Mouse (Mus musculus): Measurements from ENCODE around the gene Ephx1. TPM values are rescaled to one million over a fixed set of nuclear protein-coding genes. Genes with fewer than 3 reads are reported as not detected.
"Not testable (repeated sequence)": the region's sequence is repeated elsewhere in the genome, so short reads cannot be mapped to it uniquely, and the experiment has no call there.

The Ephx1 gene
- polyA plus RNA-seq, 1 experiment, result not detected

DNA sequence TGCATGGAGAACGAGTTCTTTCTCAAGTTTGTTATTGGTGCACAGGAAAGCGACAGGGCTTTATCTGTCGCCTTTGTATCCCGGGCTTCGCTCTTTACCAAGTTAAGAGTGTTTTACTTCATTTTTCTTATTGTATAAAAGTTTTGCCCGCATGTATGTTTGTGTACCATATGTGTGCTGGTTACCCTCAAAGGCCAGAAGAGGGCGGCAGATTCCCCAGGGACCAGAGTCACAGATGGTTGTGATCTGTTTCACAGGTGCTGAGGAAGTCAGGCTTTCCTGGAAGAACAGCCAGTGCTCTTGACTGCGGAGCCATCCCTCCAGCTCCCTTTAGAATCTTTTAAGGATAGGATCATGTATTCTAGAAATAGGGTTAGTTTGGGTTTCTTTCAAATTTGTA, 34.0 kb downstream of the Ephx1 start:
- WGBS, result 93% methylated on average over 8 of the region's 8 CpGs
- Histone ChIP-seq H3K4me1 (ENCODE audit: control insufficient read depth, insufficient read depth, low read length) (peaks cover 2% of the 10 kb centered on the region), H3K27ac (ENCODE audit: insufficient read depth, low read depth, low read length) (no peak overlapping the region), H3K4me3 (ENCODE audit: insufficient read depth, low read depth, low read length) (no peak overlapping the region)
- TF ChIP-seq CTCF (IDR thresholded peaks at IDR 0.05; ENCODE audit: insufficient read depth, low read depth, low read length) (no peak), POLR2A (IDR thresholded peaks at IDR 0.05; ENCODE audit: insufficient read depth, low read depth, low read length) (no peak)

DNA sequence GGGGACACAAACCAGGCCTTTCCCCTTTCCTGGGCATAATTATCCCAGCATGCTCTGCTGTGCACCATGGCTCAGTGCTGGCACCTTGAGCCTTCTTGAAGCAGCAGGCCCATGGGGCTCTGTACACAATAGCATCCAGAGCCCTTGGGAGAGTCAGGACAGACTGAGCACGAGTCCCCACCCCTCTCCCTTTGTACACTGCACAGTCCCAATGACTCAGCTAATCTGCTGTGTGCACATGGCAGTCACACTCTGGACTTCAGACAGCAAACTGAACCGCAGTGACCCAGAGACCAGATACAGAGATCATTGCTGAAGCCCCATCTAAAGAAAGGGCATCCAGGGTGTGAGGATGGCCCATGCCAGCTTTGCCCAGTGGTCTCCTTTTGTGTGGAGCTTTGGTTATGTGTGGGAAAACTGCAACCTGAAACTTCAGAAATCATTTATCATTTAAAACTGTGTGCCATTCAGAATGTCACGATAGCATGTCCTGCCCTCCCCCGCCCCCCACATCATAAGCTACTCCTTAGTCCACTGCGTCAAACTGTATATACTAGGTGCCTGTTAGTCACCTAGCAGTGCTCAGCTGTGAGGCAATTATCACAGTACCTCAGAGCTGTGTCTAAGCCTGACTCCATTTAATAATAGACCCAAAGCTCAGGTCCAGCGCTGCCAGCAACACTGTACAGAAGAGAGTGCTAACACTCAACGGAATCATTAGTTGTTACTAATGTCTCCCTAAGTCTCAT, 39.2 kb downstream of the Ephx1 start:
- WGBS, result 81% methylated on average over 7 of the region's 7 CpGs
- H3K27ac ChIP-seq (ENCODE audit: insufficient read depth, low read depth, low read length); H3K4me1 ChIP-seq (ENCODE audit: control insufficient read depth, insufficient read depth, low read length); H3K4me3 ChIP-seq (ENCODE audit: insufficient read depth, low read depth, low read length): not testable (repeated sequence)

DNA sequence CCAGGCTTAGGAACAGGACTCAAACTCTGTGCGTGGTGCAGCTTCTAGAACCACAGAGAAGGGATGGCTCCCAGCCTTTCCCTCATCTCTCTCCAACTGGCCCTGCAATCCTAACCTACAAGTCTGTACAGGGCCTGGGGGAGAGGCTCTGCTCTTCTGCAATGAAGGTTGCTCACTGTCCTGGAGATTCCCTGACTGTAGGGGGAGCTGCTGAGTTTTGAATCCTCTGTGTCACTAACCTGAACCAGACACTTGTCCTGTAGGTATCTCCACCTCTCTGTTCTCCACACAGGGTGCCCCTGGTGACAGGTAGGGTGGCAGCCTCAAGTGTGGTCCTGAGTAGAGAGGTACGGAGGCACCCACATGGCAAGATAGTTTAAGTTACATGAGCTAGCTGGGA, 40.2 kb downstream of the Ephx1 start:
- TF ChIP-seq POLR2A (IDR thresholded peaks at IDR 0.05; ENCODE audit: insufficient read depth, low read depth, low read length), result no peak
- no peak for TF ChIP-seq CTCF (IDR thresholded peaks at IDR 0.05; ENCODE audit: insufficient read depth, low read depth, low read length)
- 58% methylated on average over 2 of the region's 2 CpGs for WGBS
- no peaks in the 10 kb centered on the region for H3K4me1 ChIP-seq (ENCODE audit: control insufficient read depth, insufficient read depth, low read length)
- H3K27ac ChIP-seq (ENCODE audit: insufficient read depth, low read depth, low read length), result no peak overlapping the region
- no peak overlapping the region for H3K4me3 ChIP-seq (ENCODE audit: insufficient read depth, low read depth, low read length)

DNA sequence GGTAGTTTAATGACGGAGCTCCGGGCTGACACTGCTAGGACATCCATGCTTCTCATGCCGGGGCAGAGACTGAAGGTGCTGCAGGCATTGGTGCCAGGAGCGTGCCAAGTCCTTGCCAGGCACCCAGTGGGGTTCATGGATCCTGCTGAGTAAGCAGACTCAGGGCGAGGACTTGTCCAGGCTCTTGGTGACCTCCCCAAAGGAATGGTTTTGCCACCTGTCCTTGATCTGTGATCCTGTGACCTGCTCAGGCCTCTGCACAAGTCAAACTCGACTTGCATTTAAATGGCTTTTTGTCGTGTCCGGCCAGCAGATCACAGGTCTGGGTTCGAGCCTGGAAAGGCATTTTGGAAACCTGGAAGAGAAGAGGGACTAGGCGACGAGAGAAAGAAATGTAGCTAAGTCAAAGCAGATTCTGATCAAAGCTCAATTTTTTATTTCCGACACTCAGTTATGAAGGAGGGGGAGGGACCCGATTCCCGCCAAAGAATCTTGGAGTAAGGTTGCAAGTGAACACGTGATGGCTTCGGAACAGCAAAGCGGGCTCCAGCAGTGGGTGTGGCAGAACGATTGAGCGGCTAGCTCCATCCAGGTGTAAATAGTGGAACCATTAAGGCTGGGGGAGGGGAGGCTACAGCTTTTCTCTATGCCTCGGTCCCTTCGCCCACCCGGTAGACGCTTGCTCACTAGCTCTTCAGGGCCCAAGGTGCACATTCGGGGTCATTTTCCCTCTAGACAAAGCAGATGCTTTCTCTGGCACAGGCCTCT, 41.0 kb downstream of the Ephx1 start:
- TF ChIP-seq POLR2A (IDR thresholded peaks at IDR 0.05; ENCODE audit: insufficient read depth, low read depth, low read length), result no peak
- TF ChIP-seq CTCF (IDR thresholded peaks at IDR 0.05; ENCODE audit: insufficient read depth, low read depth, low read length), result no peak
- Histone ChIP-seq H3K4me3 (ENCODE audit: insufficient read depth, low read depth, low read length) (no peak overlapping the region), H3K4me1 (ENCODE audit: control insufficient read depth, insufficient read depth, low read length) (no peaks in the 10 kb centered on the region), H3K27ac (ENCODE audit: insufficient read depth, low read depth, low read length) (no peak overlapping the region)
- 85% methylated on average over 24 of the region's 24 CpGs for WGBS

DNA sequence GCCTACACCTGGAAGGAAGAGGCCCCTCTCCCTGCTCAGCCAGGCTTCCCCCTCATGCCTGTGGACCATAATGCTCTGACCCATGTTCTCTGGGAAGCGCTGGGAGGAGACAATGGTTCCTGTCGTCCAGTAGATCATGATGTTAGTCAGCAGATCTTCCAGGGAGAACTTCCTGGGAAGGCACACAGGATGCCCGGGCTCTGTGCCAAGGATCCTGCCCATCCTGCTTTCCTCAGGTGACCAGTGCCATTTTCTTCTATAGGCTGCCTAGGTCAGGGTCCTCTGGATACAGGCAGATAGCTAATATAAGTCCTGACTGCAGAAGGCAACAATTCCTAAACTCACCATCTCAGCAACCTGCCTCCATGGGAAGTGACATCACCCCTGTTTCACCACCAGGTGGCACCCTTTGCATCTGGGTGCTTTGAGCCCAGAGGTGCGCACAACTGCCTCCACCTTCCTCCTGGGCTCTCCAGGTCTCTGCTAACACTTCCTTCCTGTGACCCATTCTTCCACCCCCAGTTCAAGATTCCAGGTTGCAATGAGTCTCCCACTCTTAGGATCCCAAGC, 44.5 kb downstream of the Ephx1 start:
- no peaks in the 10 kb centered on the region for H3K4me1 ChIP-seq (ENCODE audit: control insufficient read depth, insufficient read depth, low read length)
- 62% methylated on average over 4 of the region's 4 CpGs for WGBS
- no peak overlapping the region for H3K27ac ChIP-seq (ENCODE audit: insufficient read depth, low read depth, low read length)
- TF ChIP-seq CTCF (IDR thresholded peaks at IDR 0.05; ENCODE audit: insufficient read depth, low read depth, low read length), result 0 out of 2 replicates have a peak, but pooled peaks have one; percentile 19
- no peak for TF ChIP-seq POLR2A (IDR thresholded peaks at IDR 0.05; ENCODE audit: insufficient read depth, low read depth, low read length)
- H3K4me3 ChIP-seq (ENCODE audit: insufficient read depth, low read depth, low read length), result no peak overlapping the region

DNA sequence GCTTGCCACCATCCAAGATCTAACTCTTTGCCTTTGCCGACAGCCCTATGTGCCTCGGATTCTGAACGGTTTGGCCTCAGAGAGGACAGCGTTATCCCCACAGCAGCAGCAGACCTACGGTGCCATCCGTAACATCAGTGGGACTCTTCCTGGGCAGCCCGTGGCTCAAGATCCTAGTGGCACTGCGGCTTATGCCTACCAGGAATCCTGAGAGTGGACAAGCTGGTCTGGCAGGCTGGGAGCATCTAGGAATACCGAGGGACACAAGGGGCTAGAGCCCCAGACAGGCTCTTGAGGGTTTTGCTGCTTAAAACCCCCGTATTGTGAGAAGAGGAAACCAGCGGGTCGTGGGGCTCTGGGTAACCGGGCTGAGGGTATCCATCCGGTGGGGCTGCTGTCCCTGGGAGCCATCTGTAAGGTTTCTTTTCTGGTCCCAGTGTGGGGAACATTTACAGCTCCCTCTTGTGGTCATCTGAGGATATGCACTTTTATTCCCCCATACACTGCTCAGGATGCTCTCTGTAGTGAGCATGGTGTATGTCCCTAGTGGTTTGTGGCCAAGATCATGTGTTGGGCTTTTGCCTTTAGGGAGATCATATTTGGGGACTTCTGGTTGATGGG, 46.5 kb downstream of the Ephx1 start:
- Histone ChIP-seq H3K4me3 (ENCODE audit: insufficient read depth, low read depth, low read length) (no peak overlapping the region), H3K27ac (ENCODE audit: insufficient read depth, low read depth, low read length) (no peak overlapping the region), H3K4me1 (ENCODE audit: control insufficient read depth, insufficient read depth, low read length) (no peaks in the 10 kb centered on the region)
- TF ChIP-seq CTCF (IDR thresholded peaks at IDR 0.05; ENCODE audit: insufficient read depth, low read depth, low read length), result 0 out of 2 replicates have a peak, but pooled peaks have one; percentile 37
- TF ChIP-seq POLR2A (IDR thresholded peaks at IDR 0.05; ENCODE audit: insufficient read depth, low read depth, low read length), result no peak
- WGBS, result 61% methylated on average over 14 of the region's 14 CpGs

DNA sequence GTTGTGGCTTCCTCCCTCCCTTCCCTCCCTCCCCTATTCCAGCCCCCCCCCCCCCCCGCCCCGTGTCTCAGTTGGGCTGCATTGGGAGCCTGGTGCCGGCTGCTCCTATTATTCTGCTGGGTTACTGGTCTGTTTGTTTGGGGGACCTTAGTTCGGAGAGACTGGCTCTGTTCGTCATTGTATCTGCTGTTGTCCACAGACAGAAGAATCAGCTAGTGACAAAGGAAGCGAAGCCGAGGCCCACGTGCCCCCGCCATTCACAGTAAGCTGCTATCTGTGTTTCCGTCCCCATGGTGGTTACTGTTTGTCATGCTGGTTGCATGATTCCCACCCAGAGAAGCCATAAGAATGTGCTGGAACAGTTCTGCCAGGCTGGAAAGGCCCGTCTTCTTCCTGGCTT, 47.8 kb downstream of the Ephx1 start:
- Histone ChIP-seq H3K4me3 (ENCODE audit: insufficient read depth, low read depth, low read length) (no peak overlapping the region), H3K27ac (ENCODE audit: insufficient read depth, low read depth, low read length) (no peak overlapping the region), H3K4me1 (ENCODE audit: control insufficient read depth, insufficient read depth, low read length) (no peaks in the 10 kb centered on the region)
- WGBS, result 77% methylated on average over 11 of the region's 11 CpGs
- TF ChIP-seq POLR2A (IDR thresholded peaks at IDR 0.05; ENCODE audit: insufficient read depth, low read depth, low read length) (no peak), CTCF (IDR thresholded peaks at IDR 0.05; ENCODE audit: insufficient read depth, low read depth, low read length) (no peak)

DNA sequence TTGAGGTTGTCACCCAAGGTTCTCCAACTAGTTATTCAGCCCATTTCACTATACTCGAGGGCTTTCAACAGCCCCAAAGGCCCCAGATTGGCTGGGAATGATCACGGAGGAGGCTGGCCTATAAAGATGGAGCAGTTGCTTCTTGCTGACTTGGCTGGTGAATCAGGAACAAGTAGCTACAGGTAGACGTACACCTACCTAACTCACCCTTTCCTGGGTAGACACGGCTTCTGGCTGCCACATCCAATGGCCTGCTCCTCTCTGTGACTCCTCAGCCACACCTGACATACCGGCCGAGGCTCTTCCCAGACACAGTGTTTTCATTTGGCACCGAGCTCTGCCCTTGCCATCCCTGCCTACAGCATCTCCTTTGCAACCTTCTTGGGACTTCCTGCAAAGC, 53.4 kb downstream of the Ephx1 start:
- no peak overlapping the region for H3K4me3 ChIP-seq (ENCODE audit: insufficient read depth, low read depth, low read length)
- WGBS, result 93% methylated on average over 7 of the region's 7 CpGs
- TF ChIP-seq CTCF (IDR thresholded peaks at IDR 0.05; ENCODE audit: insufficient read depth, low read depth, low read length) (no peak), POLR2A (IDR thresholded peaks at IDR 0.05; ENCODE audit: insufficient read depth, low read depth, low read length) (no peak)
- no peak overlapping the region for H3K27ac ChIP-seq (ENCODE audit: insufficient read depth, low read depth, low read length)
- H3K4me1 ChIP-seq (ENCODE audit: control insufficient read depth, insufficient read depth, low read length), result no peaks in the 10 kb centered on the region

DNA sequence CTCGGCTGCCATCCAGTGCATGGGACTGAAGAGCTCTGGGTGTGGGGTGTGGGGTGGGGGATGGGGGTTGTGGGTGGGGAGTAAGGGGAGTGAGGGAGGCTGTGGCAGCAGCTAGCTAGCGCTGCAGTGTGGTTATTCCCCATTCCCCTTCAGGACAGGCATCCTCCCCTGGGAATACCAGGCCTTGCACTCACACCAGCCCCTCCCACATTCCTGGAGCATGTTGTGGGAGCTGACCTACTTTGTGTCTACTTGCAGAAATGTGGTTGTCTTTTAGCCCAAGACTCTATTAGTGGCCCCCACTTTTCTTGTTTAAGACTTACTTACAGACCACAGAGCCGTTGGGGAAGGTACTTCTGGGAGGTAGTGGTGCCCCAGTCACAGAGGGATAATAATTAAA, 54.2 kb downstream of the Ephx1 start:
- no peak overlapping the region for H3K4me3 ChIP-seq (ENCODE audit: insufficient read depth, low read depth, low read length)
- H3K27ac ChIP-seq (ENCODE audit: insufficient read depth, low read depth, low read length), result no peak overlapping the region
- WGBS, result 52% methylated on average over 3 of the region's 3 CpGs
- no peaks in the 10 kb centered on the region for H3K4me1 ChIP-seq (ENCODE audit: control insufficient read depth, insufficient read depth, low read length)
- TF ChIP-seq CTCF (IDR thresholded peaks at IDR 0.05; ENCODE audit: insufficient read depth, low read depth, low read length) (no peak), POLR2A (IDR thresholded peaks at IDR 0.05; ENCODE audit: insufficient read depth, low read depth, low read length) (no peak)
